Comparison of ENCODE assay signal across 29 mouse cellular contexts in genomic region chr5:116328911-116329310, GRCm38 (mm10). TPM values are rescaled to one million over a fixed set of nuclear protein-coding genes. Genes with fewer than 3 reads are reported as not detected.
"Had no signal": no experiment of that assay in that cellular context is flagged by ENCODE, and none has a peak within 500 bp of the region (broad histone marks: within the 10 kb centered on the region; RNA-seq: fewer than 3 reads in every experiment).

No protein-coding gene starts in this region.

- H3K36me3 ChIP-seq: heart, embryonic 10.5 days; heart, embryonic 12.5 days; hindbrain, embryonic 10.5 days; hindbrain, embryonic 12.5 days; intestine, embryonic 15.5 days; limb, embryonic 10.5 days; limb, embryonic 12.5 days; liver, embryonic 12.5 days had no signal

- H3K4me2 ChIP-seq: heart, embryonic 12.5 days; hindbrain, embryonic 12.5 days; hindbrain, embryonic 14.5 days; intestine, embryonic 15.5 days; limb, embryonic 12.5 days; liver, embryonic 12.5 days had no signal

- ATAC-seq: hindbrain, embryonic 16.5 days; inflammation-experienced regulatory T-cells, adult 6 months; intestine, embryonic 15.5 days; intestine, postnatal 0 days; liver, embryonic 12.5 days had no signal

- H3K9ac ChIP-seq: heart, embryonic 12.5 days; hindbrain, embryonic 12.5 days; hindbrain, embryonic 14.5 days; intestine, embryonic 15.5 days; limb, embryonic 12.5 days; liver, embryonic 12.5 days had no signal

- H3K27ac ChIP-seq: gastrocnemius, adult 2 months; heart, embryonic 10.5 days; hindbrain, embryonic 10.5 days; hindbrain, embryonic 12.5 days; hindbrain, embryonic 14.5 days; intestine, embryonic 15.5 days; layer of hippocampus, adult 2 months; left cerebral cortex, adult 2 months; limb, embryonic 10.5 days; limb, embryonic 12.5 days; liver, embryonic 12.5 days had no signal

- DNase-seq: gastrocnemius, adult 2 months; gastrocnemius, postnatal 10 days; gastrocnemius, postnatal 25 days; heart, adult 18-20 months; heart, postnatal 10 days; heart, postnatal 4 days; kidney, adult 18-20 months; kidney, adult 8-10 months; kidney, postnatal 10 days; kidney, postnatal 25 days; kidney, postnatal 4 days had no signal

- H3K4me3 ChIP-seq: gastrocnemius, adult 2 months; heart, embryonic 10.5 days; heart, embryonic 12.5 days; hindbrain, embryonic 10.5 days; hindbrain, embryonic 12.5 days; intestine, embryonic 15.5 days; layer of hippocampus, adult 2 months; left cerebral cortex, adult 2 months; limb, embryonic 10.5 days; limb, embryonic 12.5 days; liver, embryonic 12.5 days had no signal

- H3K4me1 ChIP-seq: heart, embryonic 12.5 days; intestine, embryonic 15.5 days; liver, embryonic 12.5 days had no signal

- H3K27me3 ChIP-seq: heart, embryonic 12.5 days; intestine, embryonic 15.5 days; liver, embryonic 12.5 days had no signal

- H3K9me3 ChIP-seq: heart, embryonic 10.5 days; intestine, embryonic 15.5 days; limb, embryonic 10.5 days had no signal

RNA-seq across cellular contexts. Expression of gene Ccdc60, which starts 40.1 kb away (rescaled TPM):
- total RNA-seq: gastrocnemius, adult 2 months; gastrocnemius, postnatal 10 days; gastrocnemius, postnatal 25 days; granulocyte monocyte progenitor cell, adult 5-6 weeks; heart, adult 8-10 months; heart, postnatal 10 days; heart, postnatal 25 days; liver, adult 2 months had no signal
- polyA plus RNA-seq: liver, adult 2 months had no signal
